Mouse (Mus musculus): ENCODE results near the gene Tcp1.

GRCm38 (mm10) chr17:12891054-12891453, 24.4 kb upstream of the Tcp1 start:
- TF ChIP-seq CHD2 (IDR thresholded peaks at IDR 0.05; ENCODE audit: low read length) (no peak), CTCF (IDR thresholded peaks at IDR 0.05 in 2 of 3, conservative IDR thresholded peaks at IDR 0.05 in 1 of 3; ENCODE audit: control insufficient read depth in 1 of 3, insufficient read depth in 1 of 3, low read depth in 2 of 3, low read length in 3 of 3, poor library complexity in 1 of 3, severe bottlenecking in 1 of 3) (no peak), POLR2A (IDR thresholded peaks at IDR 0.05; ENCODE audit: control insufficient read depth in 1 of 2, insufficient read depth in 1 of 2, low read depth in 1 of 2, low read length in 2 of 2, poor library complexity in 1 of 2) (no peak), EP300 (IDR thresholded peaks at IDR 0.05; ENCODE audit: low read depth in 1 of 2, low read length in 2 of 2) (no peak), NELFE (IDR thresholded peaks at IDR 0.05; ENCODE audit: low read depth, low read length) (no peak), E2F4 (IDR thresholded peaks at IDR 0.05; ENCODE audit: borderline replicate concordance, low read depth, low read length) (no peak), ZMIZ1 (IDR thresholded peaks at IDR 0.05; ENCODE audit: low read depth, low read length) (no peak), NRF1 (IDR thresholded peaks at IDR 0.05; ENCODE audit: insufficient read depth, low read depth, low read length, poor library complexity, severe bottlenecking) (no peak)
